Mouse (Mus musculus) bone marrow macrophage, adult 2 months (primary cell): ENCODE data around the gene Rbx1.

Experiments
- CTCF ChIP-seq: IDR thresholded peaks from 2 replicates; pipeline ENCODE4 v1.5.1; 2012; ENCODE audit warnings: low read depth, mild to moderate bottlenecking, low read length, moderate library complexity
- POLR2A ChIP-seq: IDR thresholded peaks from 2 replicates; pipeline ENCODE4 v1.6.1; 2012; ENCODE audit warnings: mild to moderate bottlenecking, low read depth, low read length, borderline replicate concordance

DNA sequence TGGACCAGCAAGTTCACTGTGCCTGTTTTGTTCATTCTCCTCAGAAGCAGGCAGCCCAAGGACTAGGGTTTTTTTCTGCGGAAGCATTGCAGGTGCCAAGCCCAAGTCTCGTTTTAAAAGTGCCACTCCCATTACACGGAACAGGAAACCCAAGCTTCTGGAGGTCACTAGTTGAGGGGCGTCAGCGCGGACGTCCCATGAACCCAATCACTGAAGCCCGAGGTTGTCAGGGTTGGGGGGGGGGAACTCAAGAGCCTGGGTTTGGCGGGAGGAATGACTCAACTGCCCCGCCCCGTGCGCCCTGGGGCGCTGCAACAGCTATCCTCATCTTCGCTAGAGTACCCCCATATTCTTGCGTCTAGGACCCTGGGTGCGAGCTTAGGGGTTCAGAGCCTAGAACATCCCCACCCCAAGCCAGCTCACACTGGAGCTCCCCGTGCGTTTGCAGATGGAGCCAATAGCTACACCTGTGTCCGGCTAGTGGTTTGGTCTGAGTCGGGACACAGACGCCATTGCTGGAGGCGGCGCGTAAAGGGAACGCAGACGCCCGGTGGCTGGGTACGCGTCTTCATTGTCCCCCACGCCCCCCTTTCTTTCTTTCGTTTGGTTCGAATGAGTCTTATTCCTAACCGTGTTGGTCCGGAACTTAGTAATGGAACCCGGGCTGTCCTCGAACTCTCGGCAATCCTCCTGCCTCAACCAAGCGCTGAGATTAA, 56.1 kb downstream of the Rbx1 start:
- peak; percentile 74; the same call in 1 of the 2 replicates for TF ChIP-seq POLR2A
- no peak for TF ChIP-seq CTCF
